Mouse (Mus musculus) neural tube, embryonic 14.5 days (tissue): ENCODE data around the gene Grin1. TPM values are rescaled to one million over a fixed set of nuclear protein-coding genes. Genes with fewer than 3 reads are reported as not detected.

Experiments used
- ATAC-seq: fragments of 200-750 bp; cut with Nextera tagmentation; 2 replicates; pipeline ENCODE4 v1.8.0; 2017; ENCODE audit warnings: low read depth, mild to moderate bottlenecking, moderate TSS enrichment, moderate library complexity
- H3K27ac ChIP-seq: fragments of 300-500 bp; sonication (generic); 2 replicates; pipeline ENCODE4 v1.5.1; 2014; ENCODE audit warnings: low read depth, mild to moderate bottlenecking, control low read depth, low read length, moderate library complexity, mixed read lengths
- H3K27me3 ChIP-seq: fragments of 300-500 bp; sonication (generic); 2 replicates; pipeline ENCODE4 v1.6.1; 2014; ENCODE audit warnings: low read length; ENCODE audit not compliant: control insufficient read depth, insufficient read depth
- H3K36me3 ChIP-seq: fragments of 300-500 bp; sonication (generic); 2 replicates; pipeline ENCODE4 v1.6.1; 2014; ENCODE audit warnings: low read length, mixed read lengths; ENCODE audit not compliant: control insufficient read depth, insufficient read depth
- H3K4me1 ChIP-seq: fragments of 300-500 bp; sonication (generic); 2 replicates; pipeline ENCODE4 v1.6.1; 2014; ENCODE audit warnings: low read length; ENCODE audit not compliant: control insufficient read depth, insufficient read depth
- H3K4me2 ChIP-seq: fragments of 300-500 bp; sonication (generic); 2 replicates; pipeline ENCODE4 v1.6.1; 2014; ENCODE audit warnings: mild to moderate bottlenecking, low read depth, low read length, control low read depth
- H3K4me3 ChIP-seq: fragments of 300-500 bp; sonication (generic); 2 replicates; pipeline ENCODE4 v1.5.1; 2014; ENCODE audit warnings: low read depth, low read length, control low read depth, mixed read lengths
- H3K9ac ChIP-seq: fragments of 300-500 bp; sonication (generic); replicated peaks from 2 replicates; pipeline ENCODE4 v1.6.1; 2014; ENCODE audit warnings: low read depth, mild to moderate bottlenecking, control low read depth, low read length, mixed read lengths
- H3K9me3 ChIP-seq: fragments of 300-500 bp; sonication (generic); 2 replicates; pipeline ENCODE4 v1.6.1; 2016; ENCODE audit warnings: low read length; ENCODE audit not compliant: control insufficient read depth
- WGBS: fragments of 180-500 bp; shearing (Covaris S2); extraction: QIAGEN DNeasy Blood & Tissue Kit; methylation state at CpG from one replicate; pipeline ENCODE4 v1.1.7; 2014; 5-methylcytosine and 5-hydroxymethylcytosine counted together
- polyA plus RNA-seq: library from polyadenylated mRNA; unstranded; fragments of >200 nt; fragmentation: Nextera tagmentation; extraction: Ambion mirVana; gene quantifications from 2 replicates; pipeline ENCODE4 v1.2.1, GENCODE M21; 2014

Gene Grin1
- polyA plus RNA-seq, result 60.8 and 89.4 TPM in 2 replicates

- Histone ChIP-seq H3K9ac (peak within 1 kb of the TSS; percentile 68), H3K4me3 (peak within 1 kb of the TSS; percentile 64), H3K27ac (peak within 1 kb of the TSS; percentile 78), H3K36me3 (no peaks in the 10 kb centered on the region), H3K27me3 (peaks cover 21% of the 10 kb centered on the region), H3K9me3 (no peaks in the 10 kb centered on the region), H3K4me2 (peak within 1 kb of the TSS; percentile 66), H3K4me1 (peaks cover 6% of the 10 kb centered on the region; the same call in 1 of the 2 replicates)
- WGBS, result 10% methylated on average over 58 of the region's 58 CpGs
- peak; percentile 88 for ATAC-seq
These were observed at the start of gene Grin1 for GRCm38 (mm10) chr2:25318971-25319773. TSS of gene Grin1 (minus strand) at chr2:25319187.

- ATAC-seq, result peak; percentile 83
- Histone ChIP-seq H3K36me3 (no peaks in the 10 kb centered on the region), H3K9me3 (no peaks in the 10 kb centered on the region), H3K9ac (peak within 1 kb of the TSS; percentile 63), H3K4me1 (0 out of 2 replicates have a peak, but pooled peaks cover 4% of the 10 kb centered on the region), H3K27me3 (peaks cover 17% of the 10 kb centered on the region), H3K27ac (no peak within 1 kb of the TSS), H3K4me3 (peak within 1 kb of the TSS; percentile 47), H3K4me2 (peak within 1 kb of the TSS; percentile 99)
- WGBS, result under 1% methylated on average over 54 of the region's 54 CpGs
These were observed 46.2 kb upstream of the Grin1 start, which contains the start of gene Uap1l1 for GRCm38 (mm10) chr2:25365091-25365761. TSS of gene Uap1l1 (minus strand) at chr2:25365682.

- 0 out of 2 replicates have a peak, but pooled peaks have one; percentile 22 for ATAC-seq
- Histone ChIP-seq H3K4me2 (peak overlapping the region; percentile 99), H3K4me3 (peak overlapping the region; percentile 47), H3K4me1 (0 out of 2 replicates have a peak, but pooled peaks cover 4% of the 10 kb centered on the region), H3K9me3 (no peaks in the 10 kb centered on the region), H3K9ac (peak overlapping the region; percentile 63; the same call in 1 of the 2 replicates), H3K27me3 (peaks cover 17% of the 10 kb centered on the region), H3K27ac (no peak overlapping the region), H3K36me3 (no peaks in the 10 kb centered on the region)
- WGBS, result 36% methylated on average over 9 of the region's 9 CpGs
These were observed 45.7 kb upstream of the Grin1 start for GRCm38 (mm10) chr2:25364761-25365090.

- no peak overlapping the region for H3K4me3 ChIP-seq
- WGBS, result 87% methylated on average over 4 of the region's 4 CpGs
- H3K9ac ChIP-seq, result no peak overlapping the region
- no peak for ATAC-seq
- peak overlapping the region; percentile 99; the same call in 1 of the 2 replicates for H3K4me2 ChIP-seq
- no peak overlapping the region for H3K27ac ChIP-seq
- H3K9me3 ChIP-seq, result no peaks in the 10 kb centered on the region
- H3K27me3 ChIP-seq, result peaks cover 17% of the 10 kb centered on the region
- no peaks in the 10 kb centered on the region for H3K36me3 ChIP-seq
- H3K4me1 ChIP-seq, result 0 out of 2 replicates have a peak, but pooled peaks cover 4% of the 10 kb centered on the region
These were observed 45.3 kb upstream of the Grin1 start for GRCm38 (mm10) chr2:25364313-25364712.

- ATAC-seq, result no peak
- Histone ChIP-seq H3K4me3 (no peak overlapping the region), H3K36me3 (no peaks in the 10 kb centered on the region), H3K9me3 (no peaks in the 10 kb centered on the region), H3K9ac (no peak overlapping the region), H3K27me3 (peaks cover 17% of the 10 kb centered on the region), H3K27ac (no peak overlapping the region), H3K4me1 (0 out of 2 replicates have a peak, but pooled peaks cover 4% of the 10 kb centered on the region), H3K4me2 (no peak overlapping the region)
- WGBS, result 72% methylated on average over 13 of the region's 13 CpGs
These were observed 44.6 kb upstream of the Grin1 start for GRCm38 (mm10) chr2:25363478-25364178.

- Histone ChIP-seq H3K36me3 (no peaks in the 10 kb centered on the region), H3K27ac (no peak overlapping the region), H3K4me2 (no peak overlapping the region), H3K9ac (no peak overlapping the region), H3K9me3 (no peaks in the 10 kb centered on the region), H3K27me3 (peaks cover 6% of the 10 kb centered on the region; the same call in 1 of the 2 replicates), H3K4me1 (peaks cover 14% of the 10 kb centered on the region), H3K4me3 (no peak overlapping the region)
- 77% methylated on average over 4 of the region's 4 CpGs for WGBS
- ATAC-seq, result no peak
These were observed 40.9 kb upstream of the Grin1 start for GRCm38 (mm10) chr2:25359848-25360247.

- H3K4me1 ChIP-seq, result peaks cover 14% of the 10 kb centered on the region
- peak; percentile 81 for ATAC-seq
- 6% methylated on average over 13 of the region's 13 CpGs for WGBS
- H3K27me3 ChIP-seq, result no peaks in the 10 kb centered on the region
- H3K4me3 ChIP-seq, result peak within 1 kb of the TSS; percentile 47
- no peak within 1 kb of the TSS for H3K27ac ChIP-seq
- H3K4me2 ChIP-seq, result peak within 1 kb of the TSS; percentile 89
- H3K36me3 ChIP-seq, result peaks cover 8% of the 10 kb centered on the region
- H3K9ac ChIP-seq, result peak within 1 kb of the TSS; percentile 56
- no peaks in the 10 kb centered on the region for H3K9me3 ChIP-seq
These were observed 37.5 kb upstream of the Grin1 start, which contains the start of gene Dpp7 for GRCm38 (mm10) chr2:25356208-25357079. TSS of gene Dpp7 (minus strand) at chr2:25356359.
